8 mouse cellular contexts compared by ENCODE assay signal in the genomic region with DNA sequence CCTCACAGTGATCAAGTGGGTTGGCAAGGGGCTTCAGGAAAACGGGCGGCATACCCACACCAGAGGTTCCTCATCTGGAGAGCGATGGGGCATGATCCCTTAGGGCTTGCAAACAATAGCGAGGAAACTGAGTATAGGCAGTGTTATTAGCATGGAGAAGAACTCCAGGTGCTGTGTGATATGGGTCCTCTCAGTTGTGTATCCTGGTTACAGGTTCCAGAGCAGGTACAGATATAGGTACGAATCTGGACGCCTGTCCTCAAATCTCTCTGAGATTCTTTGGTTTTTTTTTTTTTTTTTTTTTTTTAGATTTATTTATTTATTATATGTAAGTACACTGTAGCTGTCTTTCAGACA. TPM values are rescaled to one million over a fixed set of nuclear protein-coding genes. Genes with fewer than 3 reads are reported as not detected.
DNase-seq lines count a peak whose midpoint lies in the region; ATAC-seq and TF ChIP-seq lines count a peak whose summit lies in the region.

No protein-coding gene starts in this region.

- H3K4me2 ChIP-seq in heart, embryonic 11.5 days: peak overlapping the region; percentile 60
- peak overlapping the region; percentile 69 for H3K4me2 ChIP-seq in forebrain, embryonic 15.5 days (replicated peaks)
- H3K4me2 ChIP-seq in liver, embryonic 16.5 days (ENCODE audit: low read depth, low read length): peak overlapping the region; percentile 63

- no peaks in the 10 kb centered on the region for H3K36me3 ChIP-seq in heart, embryonic 11.5 days (ENCODE audit: control insufficient read depth, insufficient read depth, low read length)
- H3K36me3 ChIP-seq in E14TG2a.4 (ENCODE audit: insufficient read depth, low read length): peaks cover 18% of the 10 kb centered on the region
- peaks cover 9% of the 10 kb centered on the region; the same call in 1 of the 2 replicates for H3K36me3 ChIP-seq in forebrain, embryonic 15.5 days
- H3K36me3 ChIP-seq in liver, embryonic 16.5 days (ENCODE audit: control insufficient read depth, insufficient read depth): 0 out of 2 replicates have a peak, but pooled peaks cover 2% of the 10 kb centered on the region

- DNase-seq in heart, adult 18-20 months: no peak
- no peak for DNase-seq in left cerebral cortex, postnatal 10 days (ENCODE audit: extremely low spot score in 1 of 2, low spot score in 2 of 2)
- no peak for DNase-seq in left cerebral cortex, adult 9 months (ENCODE audit: low spot score in 2 of 2)
- DNase-seq in B cell, adult 2 months: no peak

- H3K27me3 ChIP-seq in heart, embryonic 11.5 days (ENCODE audit: control insufficient read depth, insufficient read depth, low read length): no peaks in the 10 kb centered on the region
- H3K27me3 ChIP-seq in E14TG2a.4 (ENCODE audit: insufficient read depth, low read length): no peaks in the 10 kb centered on the region
- no peaks in the 10 kb centered on the region for H3K27me3 ChIP-seq in forebrain, embryonic 15.5 days
- no peaks in the 10 kb centered on the region for H3K27me3 ChIP-seq in liver, embryonic 16.5 days (ENCODE audit: control insufficient read depth, insufficient read depth, low read depth, low read length)

- H3K9ac ChIP-seq in heart, embryonic 11.5 days (ENCODE audit: low read depth, low read length): peak overlapping the region; percentile 75
- H3K9ac ChIP-seq in forebrain, embryonic 15.5 days (replicated peaks): peak overlapping the region; percentile 61
- peak overlapping the region; percentile 55 for H3K9ac ChIP-seq in liver, embryonic 16.5 days (ENCODE audit: low read depth, low read length)

- 41% methylated on average over 6 of the region's 6 CpGs for WGBS in heart, embryonic 11.5 days (ENCODE audit: insufficient replicate concordance)
- WGBS in forebrain, embryonic 15.5 days: 46% methylated on average over 6 of the region's 6 CpGs
- 23% methylated on average over 6 of the region's 6 CpGs for WGBS in liver, embryonic 16.5 days (ENCODE audit: insufficient replicate concordance)

- no peaks in the 10 kb centered on the region for H3K9me3 ChIP-seq in heart, embryonic 11.5 days (replicated peaks; ENCODE audit: control insufficient read depth, low read length)
- H3K9me3 ChIP-seq in E14TG2a.4 (ENCODE audit: low read length): no peaks in the 10 kb centered on the region
- no peaks in the 10 kb centered on the region for H3K9me3 ChIP-seq in forebrain, embryonic 15.5 days
- H3K9me3 ChIP-seq in liver, embryonic 16.5 days (replicated peaks; ENCODE audit: control insufficient read depth, low read length): no peaks in the 10 kb centered on the region

- ATAC-seq in heart, embryonic 11.5 days (replicated peaks; ENCODE audit: insufficient number of reproducible peaks, low FRiP score, low TSS enrichment): peak; percentile 32; the same call in 1 of the 2 replicates
- peak; percentile 68 for ATAC-seq in forebrain, embryonic 15.5 days (replicated peaks)
- ATAC-seq in liver, embryonic 16.5 days (ENCODE audit: low read depth): peak; percentile 12; the same call in 1 of the 2 replicates

- no peak overlapping the region for H3K27ac ChIP-seq in heart, embryonic 11.5 days (ENCODE audit: low read depth, low read length)
- peak overlapping the region; percentile 57 for H3K27ac ChIP-seq in forebrain, embryonic 15.5 days (replicated peaks)
- H3K27ac ChIP-seq in liver, embryonic 16.5 days (ENCODE audit: low read length): peak overlapping the region; percentile 2; the same call in 1 of the 2 replicates

- no peak for TF ChIP-seq CTCF in E14TG2a.4 (conservative IDR thresholded peaks at IDR 0.05; ENCODE audit: low read length)

- H3K4me3 ChIP-seq in heart, embryonic 11.5 days (ENCODE audit: low read depth, low read length): peak overlapping the region; percentile 40
- H3K4me3 ChIP-seq in E14TG2a.4 (replicated peaks; ENCODE audit: low read length): peak overlapping the region; percentile 81
- H3K4me3 ChIP-seq in forebrain, embryonic 15.5 days: peak overlapping the region; percentile 45
- peak overlapping the region; percentile 52 for H3K4me3 ChIP-seq in liver, embryonic 16.5 days (ENCODE audit: low read depth, low read length)

- no peaks in the 10 kb centered on the region for H3K4me1 ChIP-seq in heart, embryonic 11.5 days (ENCODE audit: control insufficient read depth, insufficient read depth, low read length)
- H3K4me1 ChIP-seq in E14TG2a.4 (replicated peaks; ENCODE audit: low read depth, low read length): peaks cover 21% of the 10 kb centered on the region
- H3K4me1 ChIP-seq in forebrain, embryonic 15.5 days: peaks cover 34% of the 10 kb centered on the region
- peaks cover 6% of the 10 kb centered on the region for H3K4me1 ChIP-seq in liver, embryonic 16.5 days (ENCODE audit: control insufficient read depth, low read depth, low read length)

- intact Hi-C loops in left cerebral cortex, postnatal 10 days (cut with DNase I): no loop called here

RNA-seq across cellular contexts. Expression of a gene that starts 0.3 kb away (rescaled TPM):
- 9.2 and 10.3 TPM in 2 replicates for polyA plus RNA-seq in heart, embryonic 11.5 days (2014; fragmentation: Nextera tagmentation; extraction: Ambion mirVana)
- 1 to 10 TPM; 4.6 to 5.0 TPM for total RNA-seq in heart, adult 18-20 months (2021)
- 22.2 and 23.1 TPM in 2 replicates for polyA plus RNA-seq in forebrain, embryonic 15.5 days (2015; fragmentation: Nextera tagmentation; extraction: Ambion mirVana)
- 3.4 and 3.5 TPM in 2 replicates for polyA plus RNA-seq in liver, embryonic 16.5 days (2015; fragmentation: Nextera tagmentation; extraction: Ambion mirVana)
- total RNA-seq in left cerebral cortex, postnatal 10 days (2021): 10 to 100 TPM; 12.8 to 13.6 TPM

RNA-seq across cellular contexts. Expression of a gene that starts 0.3 kb away (rescaled TPM):
- polyA plus RNA-seq in heart, embryonic 11.5 days (2014; fragmentation: Nextera tagmentation; extraction: Ambion mirVana): 0.82 and 1.2 TPM in 2 replicates
- 10 to 100 TPM; 17.0 to 24.2 TPM for total RNA-seq in heart, adult 18-20 months (2021)
- polyA plus RNA-seq in forebrain, embryonic 15.5 days (2015; fragmentation: Nextera tagmentation; extraction: Ambion mirVana): 0.92 TPM in 2 replicates
- 0.54 and 0.74 TPM in 2 replicates for polyA plus RNA-seq in liver, embryonic 16.5 days (2015; fragmentation: Nextera tagmentation; extraction: Ambion mirVana)
- total RNA-seq in left cerebral cortex, postnatal 10 days (2021): 1 to 10 TPM in 1 of 2 experiments, under 1 TPM in 1; 0.88 to 1.0 TPM

RNA-seq across cellular contexts. Expression of a gene that starts 22.7 kb away (rescaled TPM):
- 49.7 and 49.9 TPM in 2 replicates for polyA plus RNA-seq in heart, embryonic 11.5 days (2014; fragmentation: Nextera tagmentation; extraction: Ambion mirVana)
- total RNA-seq in heart, adult 18-20 months (2021): 10 to 100 TPM; 35.5 to 41.0 TPM
- polyA plus RNA-seq in forebrain, embryonic 15.5 days (2015; fragmentation: Nextera tagmentation; extraction: Ambion mirVana): 62.3 and 63.1 TPM in 2 replicates
- 19.2 and 20.0 TPM in 2 replicates for polyA plus RNA-seq in liver, embryonic 16.5 days (2015; fragmentation: Nextera tagmentation; extraction: Ambion mirVana)
- 10 to 100 TPM; 69.6 to 72.0 TPM for total RNA-seq in left cerebral cortex, postnatal 10 days (2021)

RNA-seq across cellular contexts. Expression of a gene that starts 31.1 kb away (rescaled TPM):
- polyA plus RNA-seq in heart, embryonic 11.5 days (2014; fragmentation: Nextera tagmentation; extraction: Ambion mirVana): 42.2 and 44.5 TPM in 2 replicates
- 10 to 100 TPM; 23.1 to 33.6 TPM for total RNA-seq in heart, adult 18-20 months (2021)
- polyA plus RNA-seq in forebrain, embryonic 15.5 days (2015; fragmentation: Nextera tagmentation; extraction: Ambion mirVana): 46.8 and 52.7 TPM in 2 replicates
- polyA plus RNA-seq in liver, embryonic 16.5 days (2015; fragmentation: Nextera tagmentation; extraction: Ambion mirVana): 16.2 and 23.1 TPM in 2 replicates
- total RNA-seq in left cerebral cortex, postnatal 10 days (2021): 10 to 100 TPM; 66.5 to 72.0 TPM

RNA-seq across cellular contexts. Expression of a gene that starts 48.4 kb away (rescaled TPM):
- 12.2 and 12.6 TPM in 2 replicates for polyA plus RNA-seq in heart, embryonic 11.5 days (2014; fragmentation: Nextera tagmentation; extraction: Ambion mirVana)
- 10 to 100 TPM; 73.6 to 73.7 TPM for total RNA-seq in heart, adult 18-20 months (2021)
- polyA plus RNA-seq in forebrain, embryonic 15.5 days (2015; fragmentation: Nextera tagmentation; extraction: Ambion mirVana): 13.8 and 14.7 TPM in 2 replicates
- polyA plus RNA-seq in liver, embryonic 16.5 days (2015; fragmentation: Nextera tagmentation; extraction: Ambion mirVana): 3.0 and 3.5 TPM in 2 replicates
- total RNA-seq in left cerebral cortex, postnatal 10 days (2021): 10 to 100 TPM; 45.9 to 49.9 TPM

Comparison
In these comparisons a context has a peak if more than half of its experiments do, and no peak if none do; other contexts are left out.
1. ATAC-seq: peak in every context shown above with its lines; median percentile 68 in forebrain, embryonic 15.5 days; 32 in heart, embryonic 11.5 days; 12 in liver, embryonic 16.5 days.